Mouse (Mus musculus): Measurements from ENCODE around the gene Itgb2.

DNA sequence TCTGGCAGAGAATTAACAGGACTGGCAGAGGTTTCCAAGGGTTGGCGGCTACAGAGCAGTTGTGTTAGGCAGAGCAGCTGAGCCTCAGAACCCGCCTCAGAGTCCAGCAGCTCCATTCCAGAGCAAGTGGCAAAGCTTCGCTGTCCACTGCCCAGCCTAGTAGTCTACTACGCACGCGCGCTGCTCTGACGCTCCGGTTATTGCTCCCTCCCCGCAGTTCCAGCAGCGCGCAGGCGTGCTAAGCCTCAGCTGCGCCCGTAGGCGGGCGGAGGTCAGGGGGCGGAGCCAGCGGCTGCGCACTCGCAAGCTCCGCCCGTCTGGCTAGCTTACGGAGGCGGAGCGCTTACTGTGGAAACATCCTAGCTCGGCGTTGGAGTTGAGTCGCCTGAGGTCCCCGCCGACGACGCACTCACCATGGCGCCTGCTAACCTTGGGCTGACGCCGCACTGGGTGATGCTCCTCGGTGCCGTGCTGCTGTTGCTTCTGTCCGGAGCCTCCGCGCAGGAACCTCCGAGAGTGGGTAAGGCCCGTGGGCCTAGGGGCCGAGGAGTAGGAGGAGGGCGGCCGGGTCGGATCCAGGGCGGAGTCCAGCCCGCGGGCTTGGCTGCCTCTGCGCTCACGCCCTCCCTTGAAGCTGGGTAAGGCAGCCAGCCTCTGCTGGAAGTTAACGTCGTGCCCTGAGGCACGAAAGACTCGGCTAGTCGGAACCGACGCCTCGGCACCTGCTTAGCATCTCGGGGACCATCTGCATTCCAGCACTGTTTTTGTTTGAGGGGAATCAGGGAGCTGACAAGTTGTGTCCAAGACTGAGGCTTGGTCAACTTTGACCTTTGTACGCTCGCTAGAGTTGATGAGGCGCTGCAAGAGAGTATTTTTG is 51.6 kb downstream of the Itgb2 start, which contains the start of gene Pttg1ip:
- TF ChIP-seq CTCF (IDR thresholded peaks at IDR 0.05), result no peak
- TF ChIP-seq POLR2A (IDR thresholded peaks at IDR 0.05; ENCODE audit: insufficient read depth, low read depth, low read length), result peak; percentile 99

Data from heart, adult 2 months (tissue).